Mouse (Mus musculus) embryonic fibroblast, embryonic 13.5 days (primary cell): Measurements from ENCODE around the gene Iqschfp.

Experiments
- CTCF ChIP-seq: IDR thresholded peaks from 2 replicates; pipeline ENCODE4 v1.5.1; 2011; ENCODE audit warnings: mild to moderate bottlenecking, control low read depth, low read length, moderate library complexity, borderline replicate concordance; ENCODE audit not compliant: insufficient read depth
- POLR2A ChIP-seq: IDR thresholded peaks from 2 replicates; pipeline ENCODE4 v1.6.1; 2011; ENCODE audit warnings: low read depth, mild to moderate bottlenecking, control low read depth, low read length, moderate library complexity

DNA sequence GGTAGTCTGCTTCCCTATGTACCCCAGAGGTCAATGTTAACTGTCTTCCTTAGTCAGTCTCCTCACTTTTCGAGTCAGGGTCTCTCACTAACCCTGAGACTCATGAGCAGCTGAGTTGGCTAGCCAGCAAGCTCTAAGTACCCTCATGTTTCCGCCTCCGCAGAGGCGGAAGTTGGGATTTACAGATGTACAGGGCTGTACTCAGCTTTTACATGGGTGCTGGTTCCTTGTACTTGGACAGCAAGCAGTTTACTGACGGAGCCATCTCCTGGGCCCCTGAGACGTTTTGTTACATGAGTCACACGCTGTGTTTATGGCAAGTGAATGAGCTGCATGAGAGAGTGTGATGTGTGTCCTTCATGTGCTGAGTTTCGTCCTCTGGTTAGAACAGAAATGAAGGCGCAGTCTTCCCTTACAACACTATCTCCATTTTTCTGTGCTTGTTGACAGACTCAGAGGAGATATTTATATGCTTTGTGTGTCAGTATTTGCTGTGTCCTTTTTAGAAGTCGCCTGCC lies 633.4 kb downstream of the Iqschfp start:
- TF ChIP-seq POLR2A (no peak), CTCF (no peak)
